Mouse (Mus musculus) hindbrain, embryonic 11.5 days (tissue): ENCODE data around the gene Cbfa2t2. TPM values are rescaled to one million over a fixed set of nuclear protein-coding genes. Genes with fewer than 3 reads are reported as not detected.
"Not testable (repeated sequence)": the region's sequence is repeated elsewhere in the genome, so short reads cannot be mapped to it uniquely, and the experiment has no call there.

ENCODE experiments used
- ATAC-seq: fragments of 200-750 bp; cut with Nextera tagmentation; 2 replicates; pipeline ENCODE4 v1.8.0; 2017; ENCODE audit warnings: mild to moderate bottlenecking, moderate TSS enrichment, moderate library complexity; ENCODE audit not compliant: low FRiP score
- DNase-seq: peaks from one replicate; pipeline ENCODE4 v3.0.0-alpha.2; 2015; ENCODE audit warnings: low spot score
- H3K27ac ChIP-seq: fragments of 300-500 bp; sonication (generic); 2 replicates; pipeline ENCODE4 v1.5.1; 2014; ENCODE audit warnings: mild to moderate bottlenecking, low read depth, low read length
- H3K27me3 ChIP-seq: fragments of 300-500 bp; sonication (generic); 2 replicates; pipeline ENCODE4 v1.6.1; 2014; ENCODE audit warnings: mild to moderate bottlenecking, low read length, moderate library complexity, mixed read lengths; ENCODE audit not compliant: control insufficient read depth, insufficient read depth
- H3K36me3 ChIP-seq: fragments of 300-500 bp; sonication (generic); 2 replicates; pipeline ENCODE4 v1.6.1; 2014; ENCODE audit warnings: mild to moderate bottlenecking, low read length, moderate library complexity, mixed read lengths; ENCODE audit not compliant: control insufficient read depth, insufficient read depth
- H3K4me1 ChIP-seq: fragments of 300-500 bp; sonication (generic); replicated peaks from 2 replicates; pipeline ENCODE4 v1.6.1; 2014; ENCODE audit warnings: low read length, mixed read lengths; ENCODE audit not compliant: control insufficient read depth, insufficient read depth
- H3K4me2 ChIP-seq: fragments of 300-500 bp; sonication (generic); replicated peaks from 2 replicates; pipeline ENCODE4 v1.6.1; 2014; ENCODE audit warnings: mild to moderate bottlenecking, low read depth, low read length
- H3K4me3 ChIP-seq: fragments of 300-500 bp; sonication (generic); 2 replicates; pipeline ENCODE4 v1.5.1; 2014; ENCODE audit warnings: low read depth, low read length
- H3K9ac ChIP-seq: fragments of 300-500 bp; sonication (generic); 2 replicates; pipeline ENCODE4 v1.6.1; 2014; ENCODE audit warnings: low read depth, low read length
- H3K9me3 ChIP-seq: fragments of 300-500 bp; sonication (generic); 2 replicates; pipeline ENCODE4 v1.6.1; 2016; ENCODE audit warnings: low read length; ENCODE audit not compliant: control insufficient read depth
- WGBS: fragments of 180-500 bp; shearing (Covaris S2); extraction: QIAGEN DNeasy Blood & Tissue Kit; methylation state at CpG from one replicate; pipeline ENCODE4 v1.1.7; 2014; 5-methylcytosine and 5-hydroxymethylcytosine counted together
- polyA plus RNA-seq: library from polyadenylated mRNA; unstranded; fragments of >200 nt; fragmentation: Nextera tagmentation; extraction: Ambion mirVana; gene quantifications from 2 replicates; pipeline ENCODE4 v1.2.1, GENCODE M21; 2014

Gene Cbfa2t2
- polyA plus RNA-seq, 1 experiment from 2014 or later: 68.2 TPM

DNA sequence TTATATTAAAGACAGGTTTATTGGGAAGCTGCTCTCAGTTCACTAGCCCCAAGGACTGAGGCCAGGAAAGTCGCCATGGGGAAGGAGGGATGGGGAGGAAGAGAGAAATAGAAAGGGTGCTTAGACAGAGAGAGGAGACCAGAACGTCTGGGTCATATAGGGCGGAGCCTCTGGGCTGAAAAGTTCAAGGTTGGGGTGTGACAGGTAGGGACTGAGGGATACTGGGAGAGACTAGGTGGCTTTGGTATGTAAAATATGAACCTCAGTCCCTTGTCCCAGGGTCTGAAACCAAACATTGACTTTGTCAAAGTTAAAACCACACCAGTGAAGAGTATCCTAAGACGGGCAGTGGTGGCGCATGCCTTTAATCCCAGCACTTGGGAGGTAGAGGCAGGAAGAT lies 30.9 kb downstream of the Cbfa2t2 start:
- H3K9ac ChIP-seq: no peak overlapping the region
- ATAC-seq: no peak
- H3K27ac ChIP-seq: no peak overlapping the region
- WGBS: 89% methylated on average over 5 of the region's 5 CpGs
- no peaks in the 10 kb centered on the region for H3K9me3 ChIP-seq
- DNase-seq: no peak
- 0 out of 2 replicates have a peak, but pooled peaks cover 3% of the 10 kb centered on the region for H3K4me1 ChIP-seq
- H3K27me3 ChIP-seq: no peaks in the 10 kb centered on the region
- H3K36me3 ChIP-seq: no peaks in the 10 kb centered on the region
- H3K4me2 ChIP-seq: no peak overlapping the region
- H3K4me3 ChIP-seq: no peak overlapping the region

DNA sequence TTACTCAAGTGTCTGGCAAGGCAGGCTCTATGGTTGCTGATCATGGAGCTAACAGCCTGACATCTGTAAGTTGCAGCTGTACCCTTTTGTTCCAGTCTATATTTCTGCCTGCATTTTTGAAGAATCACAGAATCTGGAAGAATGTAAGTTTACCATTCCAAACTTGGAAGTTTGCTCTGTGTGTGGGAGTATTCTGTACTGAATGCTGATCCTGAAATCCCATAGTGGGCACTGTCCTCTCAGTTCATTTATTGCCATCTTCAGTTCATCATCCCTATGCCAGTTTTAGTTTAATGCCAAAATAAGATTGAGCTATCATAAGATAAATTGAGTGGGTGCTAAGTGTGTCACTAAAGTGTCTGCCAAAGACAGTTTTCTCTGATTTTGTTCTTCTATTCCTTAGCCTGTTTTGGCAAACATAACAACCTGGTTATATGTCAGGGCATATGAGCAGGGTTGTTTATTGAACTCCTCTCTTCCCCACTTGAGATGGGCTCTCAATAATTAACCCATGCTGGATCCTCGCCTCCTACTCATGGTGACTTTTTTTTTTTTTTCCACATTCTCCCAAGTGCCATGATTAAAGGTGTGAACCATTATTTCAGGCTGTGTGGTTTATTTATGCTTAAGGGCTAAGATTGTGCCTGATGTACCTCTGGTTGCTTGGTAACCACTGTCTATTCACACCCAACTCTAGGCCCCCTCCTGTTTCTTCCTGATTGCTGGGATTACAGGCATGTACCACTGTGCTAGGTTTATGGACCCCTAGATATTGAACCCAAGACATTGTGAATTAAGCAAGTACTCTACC lies 38.2 kb downstream of the Cbfa2t2 start:
- no peak for ATAC-seq
- Histone ChIP-seq H3K4me2 (no peak overlapping the region), H3K4me3 (no peak overlapping the region), H3K9ac (no peak overlapping the region), H3K27me3 (no peaks in the 10 kb centered on the region), H3K4me1 (no peaks in the 10 kb centered on the region), H3K9me3 (no peaks in the 10 kb centered on the region), H3K27ac (no peak overlapping the region), H3K36me3 (no peaks in the 10 kb centered on the region)
- DNase-seq: no peak
- WGBS: 100% methylated on average over 1 of the region's 1 CpGs

DNA sequence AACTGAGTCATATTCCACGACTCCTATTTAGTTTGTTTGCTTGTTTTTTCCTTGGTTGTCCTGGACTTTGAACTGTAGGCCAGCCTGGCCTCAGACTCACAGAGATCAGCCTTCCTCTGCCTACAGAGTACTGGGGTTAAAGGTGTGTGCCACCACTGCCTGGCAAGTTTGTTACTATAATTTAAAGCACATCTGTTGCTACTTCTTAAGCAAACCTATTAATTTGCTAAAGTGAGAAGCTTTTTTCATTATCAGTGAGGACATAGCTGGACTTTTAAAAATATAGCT lies 38.7 kb downstream of the Cbfa2t2 start:
- no peaks in the 10 kb centered on the region for H3K4me1 ChIP-seq

DNA sequence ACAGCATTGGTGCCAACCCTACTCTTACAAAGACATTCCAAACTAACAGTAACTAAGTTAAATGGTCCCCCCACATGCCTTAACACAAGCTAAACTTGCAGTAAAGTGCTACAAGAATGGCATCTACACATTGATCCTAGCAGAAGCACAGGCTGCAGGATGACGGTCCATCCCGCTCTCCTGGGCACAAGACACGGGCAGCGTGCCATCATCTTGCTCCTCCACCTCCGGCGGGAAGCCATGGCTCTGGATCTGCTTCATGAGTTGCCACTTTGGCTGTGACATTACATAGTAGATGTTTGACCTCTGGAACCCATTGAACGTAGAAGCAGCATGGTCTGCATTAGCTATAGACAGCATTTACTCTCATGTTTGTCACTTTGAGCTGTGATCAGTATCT lies 39.6 kb downstream of the Cbfa2t2 start:
- Histone ChIP-seq H3K9me3 (no peaks in the 10 kb centered on the region), H3K4me2 (no peak overlapping the region), H3K4me3 (no peak overlapping the region), H3K4me1 (no peaks in the 10 kb centered on the region), H3K27ac (no peak overlapping the region), H3K9ac (no peak overlapping the region), H3K27me3 (no peaks in the 10 kb centered on the region), H3K36me3 (no peaks in the 10 kb centered on the region)
- 94% methylated on average over 7 of the region's 7 CpGs for WGBS
- DNase-seq (no peak), ATAC-seq (no peak)

More for the DNA sequence above, 38.7 kb downstream of the Cbfa2t2 start:
- DNase-seq (no peak), ATAC-seq (no peak)
- Histone ChIP-seq H3K27ac (no peak overlapping the region), H3K36me3 (no peaks in the 10 kb centered on the region), H3K9me3 (no peaks in the 10 kb centered on the region), H3K4me2 (no peak overlapping the region), H3K27me3 (no peaks in the 10 kb centered on the region), H3K4me3 (no peak overlapping the region), H3K9ac (no peak overlapping the region)
- 87% methylated on average over 1 of the region's 1 CpGs for WGBS

DNA sequence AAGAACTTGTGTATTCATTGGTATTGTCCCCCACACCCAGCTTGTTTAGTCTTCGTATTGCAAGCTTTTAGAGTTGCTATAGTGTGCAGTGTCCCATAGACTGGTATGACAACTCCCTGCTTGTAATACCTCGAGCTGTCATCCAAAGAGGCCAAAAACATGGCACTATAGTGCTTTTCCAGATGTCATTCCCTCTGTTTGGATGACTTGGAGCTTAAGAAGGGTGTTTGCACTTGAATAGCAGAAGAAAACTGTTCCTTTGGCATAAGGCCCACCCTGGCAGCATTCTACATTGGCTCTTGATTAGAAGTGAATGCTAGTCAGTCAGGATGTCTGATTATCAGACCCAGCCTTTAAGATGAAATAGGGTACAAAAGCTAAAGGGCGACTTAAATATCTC lies 40.7 kb downstream of the Cbfa2t2 start:
- Histone ChIP-seq H3K36me3 (no peaks in the 10 kb centered on the region), H3K9me3 (no peaks in the 10 kb centered on the region), H3K4me3 (no peak overlapping the region), H3K4me1 (no peaks in the 10 kb centered on the region), H3K27ac (no peak overlapping the region), H3K4me2 (no peak overlapping the region), H3K9ac (no peak overlapping the region), H3K27me3 (no peaks in the 10 kb centered on the region)
- ATAC-seq: no peak
- DNase-seq: no peak
- WGBS: 85% methylated on average over 3 of the region's 3 CpGs

DNA sequence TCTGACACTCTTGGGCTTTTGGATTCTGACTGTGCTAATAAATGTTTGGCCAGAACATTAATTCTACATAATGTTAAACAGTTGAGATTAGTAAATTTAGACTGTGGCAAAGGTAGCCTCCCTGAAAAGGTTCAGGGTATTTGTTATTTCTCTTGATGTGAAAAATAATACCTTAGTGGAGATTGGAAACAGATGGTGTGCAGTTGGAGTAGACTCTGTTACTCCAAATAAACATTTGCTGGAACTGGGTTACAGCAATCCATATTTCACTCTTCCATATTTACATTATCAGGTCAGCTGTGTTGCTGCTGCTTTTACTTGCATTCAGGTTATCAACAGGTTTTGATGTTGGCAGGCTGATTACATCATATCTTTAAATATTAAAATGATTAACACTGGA lies 55.5 kb downstream of the Cbfa2t2 start:
- no peaks in the 10 kb centered on the region for H3K4me1 ChIP-seq
- DNase-seq (no peak), ATAC-seq (no peak)
- H3K27me3 ChIP-seq: no peaks in the 10 kb centered on the region
- no peak overlapping the region for H3K4me2 ChIP-seq
- no peaks in the 10 kb centered on the region for H3K36me3 ChIP-seq
- H3K4me3 ChIP-seq: no peak overlapping the region
- no peak overlapping the region for H3K27ac ChIP-seq
- no peaks in the 10 kb centered on the region for H3K9me3 ChIP-seq
- H3K9ac ChIP-seq: no peak overlapping the region

DNA sequence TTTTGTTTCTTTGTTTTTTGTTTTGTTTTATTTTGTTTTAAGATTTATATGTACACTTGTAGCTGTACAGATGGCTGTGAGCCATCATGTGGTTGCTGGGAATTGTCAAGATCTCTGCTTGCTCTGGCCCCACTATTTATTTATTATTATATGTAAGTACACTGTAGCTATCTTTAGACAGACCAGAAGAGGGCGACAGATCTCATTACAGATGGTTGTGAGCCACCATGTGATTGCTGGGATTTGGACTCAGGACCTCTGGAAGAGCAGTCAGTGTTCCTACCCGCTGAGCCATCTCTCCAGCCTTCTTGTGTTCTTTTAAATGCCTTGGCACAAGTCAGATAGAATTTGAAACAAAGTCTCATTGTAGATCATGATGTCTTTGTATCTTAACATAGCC lies 57.3 kb downstream of the Cbfa2t2 start:
- ATAC-seq, H3K4me1 ChIP-seq, H3K27ac ChIP-seq, H3K4me2 ChIP-seq, H3K27me3 ChIP-seq, H3K9me3 ChIP-seq, H3K4me3 ChIP-seq, DNase-seq, H3K36me3 ChIP-seq, H3K9ac ChIP-seq: not testable (repeated sequence)
- 54% methylated on average over 2 of the region's 2 CpGs for WGBS

DNA sequence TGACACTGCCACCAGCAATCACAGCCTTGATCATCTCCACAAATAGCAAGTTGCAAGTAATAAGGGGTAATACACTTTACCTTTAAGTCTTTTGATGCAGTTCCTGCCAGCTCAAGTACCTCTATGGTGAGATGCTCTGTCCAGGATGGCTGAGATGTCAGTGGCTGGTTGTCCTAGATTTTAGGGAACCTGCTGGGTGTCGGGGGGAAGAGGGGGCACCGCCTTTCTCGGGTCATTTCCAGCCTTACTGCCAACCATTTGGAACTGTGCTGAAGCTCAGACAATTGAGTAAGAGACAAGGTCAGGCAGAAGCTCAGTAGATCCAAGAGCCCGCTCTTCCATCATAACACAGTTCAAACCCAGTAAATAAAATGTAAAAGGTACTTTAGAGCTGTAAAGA lies 58.7 kb downstream of the Cbfa2t2 start:
- DNase-seq (no peak), ATAC-seq (no peak)
- Histone ChIP-seq H3K27me3 (no peaks in the 10 kb centered on the region), H3K9me3 (no peaks in the 10 kb centered on the region), H3K36me3 (no peaks in the 10 kb centered on the region), H3K4me3 (no peak overlapping the region), H3K27ac (no peak overlapping the region), H3K9ac (no peak overlapping the region), H3K4me2 (no peak overlapping the region), H3K4me1 (no peaks in the 10 kb centered on the region)
- WGBS: 93% methylated on average over 4 of the region's 4 CpGs

DNA sequence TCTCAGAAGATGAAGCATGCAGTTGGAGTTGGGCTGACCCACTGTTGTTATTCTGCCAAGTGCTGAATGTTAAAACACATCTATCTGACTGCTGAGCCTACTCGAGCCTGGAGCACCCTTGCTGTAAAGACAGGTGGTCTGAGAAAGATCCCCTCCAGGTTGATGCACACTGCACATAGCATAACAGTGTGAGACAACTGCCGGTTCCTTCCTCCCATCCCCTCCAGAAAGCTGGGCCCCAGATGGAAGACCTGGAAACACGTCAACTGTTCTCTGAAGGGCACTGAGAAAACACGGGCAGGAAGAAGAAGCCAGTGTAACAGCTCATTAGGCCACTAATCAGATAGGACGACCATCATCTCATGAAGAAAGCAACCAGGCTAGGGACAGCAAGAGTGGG lies 62.3 kb downstream of the Cbfa2t2 start:
- H3K4me3 ChIP-seq: no peak overlapping the region
- 69% methylated on average over 5 of the region's 5 CpGs for WGBS

More for the DNA sequence above, 62.3 kb downstream of the Cbfa2t2 start:
- Histone ChIP-seq H3K27ac (no peak overlapping the region), H3K4me1 (no peaks in the 10 kb centered on the region), H3K9me3 (no peaks in the 10 kb centered on the region), H3K36me3 (no peaks in the 10 kb centered on the region), H3K9ac (no peak overlapping the region), H3K27me3 (no peaks in the 10 kb centered on the region), H3K4me2 (no peak overlapping the region)
- DNase-seq: no peak
- ATAC-seq: no peak
